Mouse (Mus musculus) midbrain, embryonic 10.5 days (tissue): ENCODE results near the gene Stoml1. TPM values are rescaled to one million over a fixed set of nuclear protein-coding genes. Genes with fewer than 3 reads are reported as not detected.

Experiments used
- DNase-seq: peaks from one replicate; pipeline ENCODE4 v3.0.0-alpha.2; 2017; ENCODE audit warnings: low spot score
- H3K27ac ChIP-seq: fragments of 300-500 bp; sonication (generic); replicated peaks from 2 replicates; pipeline ENCODE4 v1.5.1; 2016; ENCODE audit warnings: mild to moderate bottlenecking
- H3K27me3 ChIP-seq: fragments of 300-500 bp; sonication (generic); 2 replicates; pipeline ENCODE4 v1.6.1; 2016; ENCODE audit warnings: low read depth, mild to moderate bottlenecking; ENCODE audit not compliant: poor library complexity, severe bottlenecking
- H3K36me3 ChIP-seq: fragments of 300-500 bp; sonication (generic); 2 replicates; pipeline ENCODE4 v1.6.1; 2016; ENCODE audit warnings: mild to moderate bottlenecking, moderate library complexity
- H3K4me1 ChIP-seq: fragments of 300-500 bp; sonication (generic); 2 replicates; pipeline ENCODE4 v1.6.1; 2016
- H3K4me3 ChIP-seq: fragments of 300-500 bp; sonication (generic); 2 replicates; pipeline ENCODE4 v1.5.1; 2016; ENCODE audit warnings: mild to moderate bottlenecking, moderate library complexity
- H3K9me3 ChIP-seq: fragments of 300-500 bp; sonication (generic); replicated peaks from 2 replicates; pipeline ENCODE4 v1.6.1; 2016; ENCODE audit warnings: mild to moderate bottlenecking
- WGBS: fragments of 180-500 bp; shearing (Covaris S2); methylation state at CpG from one replicate; pipeline ENCODE4 v1.1.7; 2016; 5-methylcytosine and 5-hydroxymethylcytosine counted together
- polyA plus RNA-seq: library from polyadenylated mRNA; unstranded; fragments of >200 nt; fragmentation: Nextera tagmentation; extraction: Ambion mirVana; gene quantifications from 2 replicates; pipeline ENCODE4 v1.2.1, GENCODE M21; 2016

Gene Stoml1
- polyA plus RNA-seq, result 32.2 and 39.9 TPM in 2 replicates

GRCm38 (mm10) chr9:58253033-58253804, at the start of gene Stoml1:
TSS of gene Stoml1 (plus strand) at chr9:58253164.
- peak within 1 kb of the TSS; percentile 83 for H3K4me3 ChIP-seq
- H3K27ac ChIP-seq, result peak within 1 kb of the TSS; percentile 87
- whole genome bisulfite sequencing, result under 1% methylated on average over 31 of the region's 31 CpGs
- peaks cover 26% of the 10 kb centered on the region for H3K36me3 ChIP-seq
- no peaks in the 10 kb centered on the region for H3K27me3 ChIP-seq
- H3K4me1 ChIP-seq, result peaks cover 41% of the 10 kb centered on the region
- DNase-seq, result peak; percentile 94
- H3K9me3 ChIP-seq, result no peaks in the 10 kb centered on the region

- WGBS, result under 1% methylated on average over 42 of the region's 42 CpGs
- peak within 1 kb of the TSS; percentile 74 for H3K27ac ChIP-seq
- H3K36me3 ChIP-seq, result no peaks in the 10 kb centered on the region
- H3K27me3 ChIP-seq, result peaks cover 85% of the 10 kb centered on the region
- peak within 1 kb of the TSS; percentile 53 for H3K4me3 ChIP-seq
- H3K4me1 ChIP-seq, result peaks cover 55% of the 10 kb centered on the region
- no peaks in the 10 kb centered on the region for H3K9me3 ChIP-seq
- peak; percentile 82 for DNase-seq
Observed at GRCm38 (mm10) chr9:58203516-58204447, 49.2 kb upstream of the Stoml1 start, which contains the start of the genes Islr and Islr2. TSS of gene Islr (minus strand) at chr9:58204306. TSS of gene Islr2 (minus strand) at chr9:58204319.

GRCm38 (mm10) chr9:58204448-58205000, 48.4 kb upstream of the Stoml1 start:
- DNase-seq, result peak; percentile 92
- peak overlapping the region; percentile 74; the same call in 1 of the 2 replicates for H3K27ac ChIP-seq
- WGBS, result 6% methylated on average over 18 of the region's 18 CpGs
- H3K36me3 ChIP-seq, result no peaks in the 10 kb centered on the region
- peaks cover 78% of the 10 kb centered on the region for H3K27me3 ChIP-seq
- peak overlapping the region; percentile 53 for H3K4me3 ChIP-seq
- H3K4me1 ChIP-seq, result peaks cover 50% of the 10 kb centered on the region
- H3K9me3 ChIP-seq, result no peaks in the 10 kb centered on the region

GRCm38 (mm10) chr9:58206013-58206412, 47.0 kb upstream of the Stoml1 start:
- Histone ChIP-seq H3K27me3 (peaks cover 63% of the 10 kb centered on the region), H3K36me3 (no peaks in the 10 kb centered on the region), H3K4me3 (no peak overlapping the region), H3K9me3 (no peaks in the 10 kb centered on the region), H3K27ac (no peak overlapping the region), H3K4me1 (peaks cover 47% of the 10 kb centered on the region)
- 89% methylated on average over 7 of the region's 7 CpGs for WGBS
- DNase-seq, result no peak

- 78% methylated on average over 8 of the region's 8 CpGs for WGBS
- Histone ChIP-seq H3K9me3 (no peaks in the 10 kb centered on the region), H3K4me3 (no peak overlapping the region), H3K27ac (no peak overlapping the region), H3K4me1 (peaks cover 26% of the 10 kb centered on the region), H3K36me3 (no peaks in the 10 kb centered on the region), H3K27me3 (peaks cover 35% of the 10 kb centered on the region)
- no peak for DNase-seq
Observed at GRCm38 (mm10) chr9:58209462-58210303, 43.3 kb upstream of the Stoml1 start.

GRCm38 (mm10) chr9:58210304-58210627, 42.7 kb upstream of the Stoml1 start:
- no peak for DNase-seq
- no peaks in the 10 kb centered on the region for H3K9me3 ChIP-seq
- 81% methylated on average over 2 of the region's 2 CpGs for WGBS
- H3K4me1 ChIP-seq, result peaks cover 27% of the 10 kb centered on the region
- no peak overlapping the region for H3K4me3 ChIP-seq
- H3K36me3 ChIP-seq, result no peaks in the 10 kb centered on the region
- H3K27me3 ChIP-seq, result peaks cover 29% of the 10 kb centered on the region
- H3K27ac ChIP-seq, result no peak overlapping the region; the same call in 1 of the 2 replicates

- Histone ChIP-seq H3K4me1 (peaks cover 36% of the 10 kb centered on the region), H3K27me3 (0 out of 2 replicates have a peak, but pooled peaks cover 9% of the 10 kb centered on the region), H3K4me3 (no peak overlapping the region), H3K9me3 (no peaks in the 10 kb centered on the region), H3K36me3 (no peaks in the 10 kb centered on the region), H3K27ac (no peak overlapping the region)
- DNase-seq, result no peak
- WGBS, result 77% methylated on average over 5 of the region's 5 CpGs
Observed at GRCm38 (mm10) chr9:58213377-58213776, 39.6 kb upstream of the Stoml1 start.

GRCm38 (mm10) chr9:58213865-58214264, 39.1 kb upstream of the Stoml1 start:
- Histone ChIP-seq H3K9me3 (no peaks in the 10 kb centered on the region), H3K36me3 (no peaks in the 10 kb centered on the region), H3K4me3 (no peak overlapping the region), H3K27me3 (0 out of 2 replicates have a peak, but pooled peaks cover 9% of the 10 kb centered on the region), H3K27ac (no peak overlapping the region), H3K4me1 (peaks cover 36% of the 10 kb centered on the region)
- DNase-seq, result no peak
- 43% methylated on average over 5 of the region's 5 CpGs for WGBS

- 75% methylated on average over 8 of the region's 8 CpGs for WGBS
- H3K36me3 ChIP-seq, result peaks cover 1% of the 10 kb centered on the region; the same call in 1 of the 2 replicates
- H3K4me1 ChIP-seq, result peaks cover 32% of the 10 kb centered on the region
- DNase-seq, result no peak
- H3K4me3 ChIP-seq, result no peak overlapping the region
- no peaks in the 10 kb centered on the region for H3K9me3 ChIP-seq
- 0 out of 2 replicates have a peak, but pooled peaks cover 9% of the 10 kb centered on the region for H3K27me3 ChIP-seq
- no peak overlapping the region for H3K27ac ChIP-seq
Observed at GRCm38 (mm10) chr9:58214519-58215180, 38.3 kb upstream of the Stoml1 start.

- WGBS, result 44% methylated on average over 6 of the region's 6 CpGs
- H3K27me3 ChIP-seq, result 0 out of 2 replicates have a peak, but pooled peaks cover 9% of the 10 kb centered on the region
- peak; percentile 52 for DNase-seq
- H3K4me1 ChIP-seq, result peaks cover 28% of the 10 kb centered on the region
- H3K9me3 ChIP-seq, result no peaks in the 10 kb centered on the region
- peaks cover 12% of the 10 kb centered on the region for H3K36me3 ChIP-seq
- H3K27ac ChIP-seq, result no peak overlapping the region
- H3K4me3 ChIP-seq, result no peak overlapping the region
Observed at GRCm38 (mm10) chr9:58216402-58216801, 36.6 kb upstream of the Stoml1 start.

- Histone ChIP-seq H3K4me1 (peaks cover 23% of the 10 kb centered on the region), H3K27me3 (no peaks in the 10 kb centered on the region), H3K27ac (no peak overlapping the region), H3K9me3 (no peaks in the 10 kb centered on the region), H3K36me3 (peaks cover 25% of the 10 kb centered on the region), H3K4me3 (no peak overlapping the region)
- no peak for DNase-seq
- 89% methylated on average over 3 of the region's 3 CpGs for WGBS
Observed at GRCm38 (mm10) chr9:58218539-58218938, 34.4 kb upstream of the Stoml1 start.
